Mouse (Mus musculus): Measurements from ENCODE around the gene Tmem203. TPM values are rescaled to one million over a fixed set of nuclear protein-coding genes. Genes with fewer than 3 reads are reported as not detected.

Tmem203 gene
- polyA plus RNA-seq, 1 experiment from 2014 or later = 16.3 TPM

- H3K4me2 ChIP-seq (ENCODE audit: low read length) = no peak overlapping the region
- no peak overlapping the region for H3K9ac ChIP-seq (ENCODE audit: low read length)
- peaks cover 27% of the 10 kb centered on the region for H3K36me3 ChIP-seq (ENCODE audit: control insufficient read depth, insufficient read depth, low read length)
- peaks cover 61% of the 10 kb centered on the region for H3K27me3 ChIP-seq (ENCODE audit: control insufficient read depth, insufficient read depth, low read length)
- H3K4me1 ChIP-seq (ENCODE audit: control insufficient read depth in 2 of 2, insufficient read depth in 2 of 2, low read length in 2 of 2) = peaks cover 0 to 16% of the 10 kb centered on the region in 2 experiments; a peak in 3 of 4 replicates
- WGBS = 75% methylated on average over 7 of the region's 7 CpGs
- H3K27ac ChIP-seq (replicated peaks in 1 of 2; ENCODE audit: control insufficient read depth in 1 of 2, insufficient read depth in 1 of 2, low read depth in 2 of 2, low read length in 2 of 2) = no peak overlapping the region
- no peak for ATAC-seq (ENCODE audit: insufficient number of reproducible peaks, insufficient read depth, low FRiP score, low read depth)
- no peak overlapping the region for H3K4me3 ChIP-seq (ENCODE audit: control insufficient read depth in 1 of 2, insufficient read depth in 1 of 2, low read depth in 1 of 2, low read length in 2 of 2)
- no peaks in the 10 kb centered on the region for H3K9me3 ChIP-seq (ENCODE audit: control insufficient read depth, low read length)
Measured at GRCm38 (mm10) chr2:25288734-25289345, 33.6 kb downstream of the Tmem203 start.

- Histone ChIP-seq H3K9me3 (ENCODE audit: control insufficient read depth, low read length) (no peaks in the 10 kb centered on the region), H3K27me3 (ENCODE audit: control insufficient read depth, insufficient read depth, low read length) (peaks cover 69% of the 10 kb centered on the region), H3K4me1 (ENCODE audit: control insufficient read depth in 2 of 2, insufficient read depth in 2 of 2, low read length in 2 of 2) (peaks cover 0 to 16% of the 10 kb centered on the region in 2 experiments; a peak in 3 of 4 replicates), H3K4me2 (ENCODE audit: low read length) (peak within 1 kb of the TSS; percentile 47), H3K9ac (ENCODE audit: low read length) (no peak within 1 kb of the TSS), H3K4me3 (ENCODE audit: control insufficient read depth in 1 of 2, insufficient read depth in 1 of 2, low read depth in 1 of 2, low read length in 2 of 2) (peak within 1 kb of the TSS; percentile 14 to 19; a peak in 3 of 4 replicates), H3K36me3 (ENCODE audit: control insufficient read depth, insufficient read depth, low read length) (peaks cover 19% of the 10 kb centered on the region), H3K27ac (replicated peaks in 1 of 2; ENCODE audit: control insufficient read depth in 1 of 2, insufficient read depth in 1 of 2, low read depth in 2 of 2, low read length in 2 of 2) (no peak within 1 kb of the TSS)
- ATAC-seq (ENCODE audit: insufficient number of reproducible peaks, insufficient read depth, low FRiP score, low read depth) = no peak
- WGBS = 7% methylated on average over 11 of the region's 11 CpGs
Measured at GRCm38 (mm10) chr2:25289651-25290050, 34.4 kb downstream of the Tmem203 start, which contains the start of gene Lrrc26. TSS of gene Lrrc26 (plus strand) at chr2:25289915.

GRCm38 (mm10) chr2:25290101-25290815, 35.0 kb downstream of the Tmem203 start:
- WGBS = 2% methylated on average over 54 of the region's 54 CpGs
- Histone ChIP-seq H3K4me3 (ENCODE audit: control insufficient read depth in 1 of 2, insufficient read depth in 1 of 2, low read depth in 1 of 2, low read length in 2 of 2) (peak overlapping the region; percentile 14 to 19; a peak in 3 of 4 replicates), H3K4me1 (ENCODE audit: control insufficient read depth in 2 of 2, insufficient read depth in 2 of 2, low read length in 2 of 2) (peaks cover 0 to 16% of the 10 kb centered on the region in 2 experiments; a peak in 3 of 4 replicates), H3K36me3 (ENCODE audit: control insufficient read depth, insufficient read depth, low read length) (peaks cover 13% of the 10 kb centered on the region), H3K27me3 (ENCODE audit: control insufficient read depth, insufficient read depth, low read length) (peaks cover 74% of the 10 kb centered on the region), H3K27ac (replicated peaks in 1 of 2; ENCODE audit: control insufficient read depth in 1 of 2, insufficient read depth in 1 of 2, low read depth in 2 of 2, low read length in 2 of 2) (no peak overlapping the region), H3K9me3 (ENCODE audit: control insufficient read depth, low read length) (no peaks in the 10 kb centered on the region), H3K9ac (ENCODE audit: low read length) (no peak overlapping the region), H3K4me2 (ENCODE audit: low read length) (peak overlapping the region; percentile 47)
- ATAC-seq (ENCODE audit: insufficient number of reproducible peaks, insufficient read depth, low FRiP score, low read depth) = no peak

- WGBS = 2% methylated on average over 18 of the region's 18 CpGs
Measured at GRCm38 (mm10) chr2:25290816-25291130, 35.5 kb downstream of the Tmem203 start.

DNA sequence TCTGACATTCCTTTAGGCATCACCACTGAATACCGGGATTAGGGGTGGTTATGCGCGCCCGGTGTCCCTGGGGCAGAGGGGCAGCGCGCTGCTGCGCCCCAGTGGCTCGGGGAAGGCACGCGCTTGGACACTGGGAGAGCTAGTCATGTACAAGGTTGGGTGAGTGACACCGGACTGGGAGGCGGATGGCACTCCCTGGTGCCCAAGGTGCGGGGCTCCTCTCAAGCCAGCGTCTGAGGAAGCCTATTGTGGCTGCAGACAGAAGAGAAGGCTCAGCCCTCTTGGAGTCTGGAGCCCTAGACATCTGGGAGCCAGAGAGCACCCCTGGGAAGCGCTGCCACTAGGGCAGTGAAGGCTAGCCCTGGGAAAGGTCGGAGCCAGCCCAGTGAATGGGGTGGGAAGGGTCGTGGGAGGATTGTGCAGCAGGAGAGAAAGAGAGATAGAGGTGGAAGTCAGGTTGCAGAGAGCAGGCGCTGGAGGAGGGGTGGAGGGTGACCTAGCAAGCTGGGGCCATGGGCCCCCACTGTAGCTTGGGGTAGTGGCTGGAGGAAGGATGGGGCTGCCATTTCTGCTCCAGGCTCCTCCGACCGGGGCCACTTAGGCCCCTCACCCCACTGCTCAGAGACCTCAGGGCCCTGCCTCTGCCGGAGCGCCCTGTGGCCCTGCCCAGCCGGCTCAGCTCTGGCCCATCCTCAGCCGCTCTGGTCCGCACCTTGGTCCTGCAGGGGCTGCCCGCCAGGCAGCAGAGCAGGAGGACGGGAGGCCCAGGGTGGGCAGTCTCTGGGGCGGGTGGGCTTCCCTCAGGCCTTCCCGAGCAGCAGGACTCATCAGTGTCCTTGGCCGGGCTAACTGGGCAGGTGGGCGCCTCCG, 36.2 kb downstream of the Tmem203 start:
- Histone ChIP-seq H3K27ac (replicated peaks in 1 of 2; ENCODE audit: control insufficient read depth in 1 of 2, insufficient read depth in 1 of 2, low read depth in 2 of 2, low read length in 2 of 2) (no peak overlapping the region), H3K27me3 (ENCODE audit: control insufficient read depth, insufficient read depth, low read length) (peaks cover 84% of the 10 kb centered on the region), H3K4me1 (ENCODE audit: control insufficient read depth in 2 of 2, insufficient read depth in 2 of 2, low read length in 2 of 2) (peaks cover 0 to 16% of the 10 kb centered on the region in 2 experiments; a peak in 3 of 4 replicates), H3K4me2 (ENCODE audit: low read length) (peak overlapping the region; percentile 60), H3K4me3 (ENCODE audit: control insufficient read depth in 1 of 2, insufficient read depth in 1 of 2, low read depth in 1 of 2, low read length in 2 of 2) (peak overlapping the region in 1 of 2 experiments; percentile 33; a peak in 2 of 4 replicates), H3K9me3 (ENCODE audit: control insufficient read depth, low read length) (no peaks in the 10 kb centered on the region), H3K9ac (ENCODE audit: low read length) (peak overlapping the region; percentile 25; the same call in 1 of the 2 replicates), H3K36me3 (ENCODE audit: control insufficient read depth, insufficient read depth, low read length) (0 out of 2 replicates have a peak, but pooled peaks cover 2% of the 10 kb centered on the region)
- no peak for ATAC-seq (ENCODE audit: insufficient number of reproducible peaks, insufficient read depth, low FRiP score, low read depth)
- WGBS = 7% methylated on average over 30 of the region's 32 CpGs

More at GRCm38 (mm10) chr2:25290816-25291130, 35.5 kb downstream of the Tmem203 start:
- Histone ChIP-seq H3K27ac (replicated peaks in 1 of 2; ENCODE audit: control insufficient read depth in 1 of 2, insufficient read depth in 1 of 2, low read depth in 2 of 2, low read length in 2 of 2) (no peak overlapping the region), H3K4me1 (ENCODE audit: control insufficient read depth in 2 of 2, insufficient read depth in 2 of 2, low read length in 2 of 2) (peaks cover 0 to 16% of the 10 kb centered on the region in 2 experiments; a peak in 3 of 4 replicates), H3K4me2 (ENCODE audit: low read length) (peak overlapping the region; percentile 47), H3K9ac (ENCODE audit: low read length) (no peak overlapping the region), H3K36me3 (ENCODE audit: control insufficient read depth, insufficient read depth, low read length) (peaks cover 8% of the 10 kb centered on the region), H3K4me3 (ENCODE audit: control insufficient read depth in 1 of 2, insufficient read depth in 1 of 2, low read depth in 1 of 2, low read length in 2 of 2) (peak overlapping the region in 1 of 2 experiments; percentile 19; a peak in 1 of 4 replicates), H3K9me3 (ENCODE audit: control insufficient read depth, low read length) (no peaks in the 10 kb centered on the region), H3K27me3 (ENCODE audit: control insufficient read depth, insufficient read depth, low read length) (peaks cover 79% of the 10 kb centered on the region)
- ATAC-seq (ENCODE audit: insufficient number of reproducible peaks, insufficient read depth, low FRiP score, low read depth) = no peak

DNA sequence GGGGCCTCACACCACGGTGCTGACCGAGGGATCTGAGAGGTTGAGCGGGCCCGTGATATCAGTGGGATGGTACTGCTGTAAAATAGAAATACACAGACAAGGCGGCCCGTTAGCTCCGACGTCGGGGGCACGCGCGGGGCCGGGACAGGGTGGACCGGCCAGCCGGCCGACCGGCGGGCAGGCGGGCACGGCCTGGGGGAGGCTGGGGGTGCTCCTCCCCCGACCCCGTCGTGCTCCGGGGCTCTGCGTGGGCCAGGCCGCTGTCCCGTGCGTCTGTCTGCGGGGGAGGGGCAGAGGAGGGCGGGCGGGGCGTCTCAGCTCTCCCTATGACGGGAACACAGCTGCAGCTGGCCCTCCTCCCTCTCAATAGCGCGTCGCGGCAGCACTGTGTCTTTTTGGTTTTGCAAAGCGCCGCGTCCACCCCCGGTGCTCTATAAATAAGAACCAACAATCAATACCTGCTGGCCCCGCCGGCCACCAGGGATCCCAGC, 36.9 kb downstream of the Tmem203 start:
- Histone ChIP-seq H3K36me3 (ENCODE audit: control insufficient read depth, insufficient read depth, low read length) (no peaks in the 10 kb centered on the region), H3K9me3 (ENCODE audit: control insufficient read depth, low read length) (no peaks in the 10 kb centered on the region), H3K27me3 (ENCODE audit: control insufficient read depth, insufficient read depth, low read length) (peaks cover 90% of the 10 kb centered on the region), H3K4me1 (ENCODE audit: control insufficient read depth in 2 of 2, insufficient read depth in 2 of 2, low read length in 2 of 2) (peaks cover 0 to 16% of the 10 kb centered on the region in 2 experiments; a peak in 3 of 4 replicates), H3K4me2 (ENCODE audit: low read length) (peak overlapping the region; percentile 60), H3K27ac (replicated peaks in 1 of 2; ENCODE audit: control insufficient read depth in 1 of 2, insufficient read depth in 1 of 2, low read depth in 2 of 2, low read length in 2 of 2) (no peak overlapping the region), H3K4me3 (ENCODE audit: control insufficient read depth in 1 of 2, insufficient read depth in 1 of 2, low read depth in 1 of 2, low read length in 2 of 2) (peak overlapping the region; percentile 19 to 33; a peak in 3 of 4 replicates), H3K9ac (ENCODE audit: low read length) (peak overlapping the region; percentile 25)
- ATAC-seq (ENCODE audit: insufficient number of reproducible peaks, insufficient read depth, low FRiP score, low read depth) = no peak
- WGBS = 5% methylated on average over 42 of the region's 43 CpGs

- H3K4me3 ChIP-seq (ENCODE audit: control insufficient read depth in 1 of 2, insufficient read depth in 1 of 2, low read depth in 1 of 2, low read length in 2 of 2) = peak overlapping the region in 1 of 2 experiments; percentile 33; a peak in 1 of 4 replicates
- H3K4me2 ChIP-seq (ENCODE audit: low read length) = peak overlapping the region; percentile 60
Measured at GRCm38 (mm10) chr2:25292856-25293255, 37.6 kb downstream of the Tmem203 start.

More at GRCm38 (mm10) chr2:25292856-25293255, 37.6 kb downstream of the Tmem203 start:
- H3K9me3 ChIP-seq (ENCODE audit: control insufficient read depth, low read length) = no peaks in the 10 kb centered on the region
- peaks cover 96% of the 10 kb centered on the region for H3K27me3 ChIP-seq (ENCODE audit: control insufficient read depth, insufficient read depth, low read length)
- WGBS = 0% methylated on average over 1 of the region's 1 CpGs
- no peaks in the 10 kb centered on the region for H3K36me3 ChIP-seq (ENCODE audit: control insufficient read depth, insufficient read depth, low read length)
- ATAC-seq (ENCODE audit: insufficient number of reproducible peaks, insufficient read depth, low FRiP score, low read depth) = no peak
- peaks cover 0 to 16% of the 10 kb centered on the region in 2 experiments; a peak in 3 of 4 replicates for H3K4me1 ChIP-seq (ENCODE audit: control insufficient read depth in 2 of 2, insufficient read depth in 2 of 2, low read length in 2 of 2)
- no peak overlapping the region for H3K27ac ChIP-seq (replicated peaks in 1 of 2; ENCODE audit: control insufficient read depth in 1 of 2, insufficient read depth in 1 of 2, low read depth in 2 of 2, low read length in 2 of 2)
- no peak overlapping the region for H3K9ac ChIP-seq (ENCODE audit: low read length)

Measured in heart, embryonic 14.5 days (tissue).